Mouse (Mus musculus) c-Kit-negative CD71-positive TER-119-positive erythroid progenitor cells, embryonic 14.5 days (primary cell): ENCODE measurements around the gene Rasal1.

Experiments
- DNase-seq: peaks from one replicate; pipeline ENCODE4 v3.0.0-alpha.2; 2013; ENCODE audit warnings: low read depth, low spot score

Gene Rasal1

DNA sequence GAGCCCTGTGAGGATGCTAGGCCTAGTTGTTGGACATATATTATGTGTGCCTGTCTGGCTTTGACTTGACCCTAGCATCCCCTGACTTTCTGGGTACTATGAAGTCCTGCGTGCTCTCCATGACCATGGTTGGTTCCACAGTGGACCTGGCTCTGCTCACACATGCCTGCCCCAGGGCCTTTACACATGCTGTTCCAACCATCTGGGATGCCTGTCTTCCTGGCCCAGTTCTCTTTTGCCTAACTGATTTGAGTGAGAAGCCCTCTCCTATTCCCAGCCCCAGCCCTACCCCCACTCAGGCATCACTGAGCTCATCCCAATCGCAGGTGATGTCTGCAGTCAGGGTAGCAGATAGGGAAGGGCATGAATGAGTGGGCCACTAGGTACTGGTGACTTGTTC is 5.3 kb downstream of the Rasal1 start:
- no peak for DNase-seq

DNA sequence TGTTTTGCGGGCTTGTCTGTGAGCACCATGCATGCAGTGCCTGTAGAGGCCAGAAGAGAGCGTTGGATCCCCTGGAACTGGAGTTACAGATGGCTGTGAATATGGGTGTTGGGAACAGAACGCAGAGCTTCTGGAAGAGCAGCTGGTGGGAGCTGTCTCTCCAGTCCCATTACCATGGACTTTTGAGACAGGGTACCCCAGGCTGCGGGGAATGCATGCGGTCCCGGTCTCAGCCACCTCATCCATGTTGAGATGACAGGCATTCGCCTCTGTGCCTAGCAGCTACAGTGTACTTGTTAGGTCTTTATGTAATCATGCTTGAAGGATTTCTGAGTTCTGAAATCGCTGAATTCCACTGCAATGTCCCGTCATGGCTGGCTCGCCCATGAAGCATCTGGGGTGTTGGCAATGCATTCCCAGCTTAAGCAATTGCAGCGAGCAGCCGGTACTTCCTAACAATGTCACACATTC is 7.7 kb downstream of the Rasal1 start:
- DNase-seq = no peak

DNA sequence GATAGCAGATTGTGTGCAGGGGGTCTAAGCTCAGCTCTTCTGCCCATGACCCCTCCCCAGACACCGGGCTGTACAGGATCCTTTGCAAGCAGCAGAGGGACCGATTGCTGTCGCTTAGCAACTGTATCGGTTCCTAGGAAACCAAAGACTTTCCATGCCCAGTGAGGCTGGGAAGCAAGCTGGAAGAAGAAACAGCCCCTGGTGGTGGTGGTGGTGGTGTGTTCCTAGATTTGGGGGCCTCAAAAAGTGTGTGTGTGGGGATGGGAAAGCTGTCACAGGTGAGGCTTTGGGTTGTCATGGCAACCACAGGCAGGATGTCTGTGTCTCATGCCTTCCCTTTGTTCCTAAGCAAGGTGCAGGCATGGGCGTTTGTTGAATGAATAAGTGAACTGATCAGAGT is 12.2 kb downstream of the Rasal1 start:
- no peak for DNase-seq

DNA sequence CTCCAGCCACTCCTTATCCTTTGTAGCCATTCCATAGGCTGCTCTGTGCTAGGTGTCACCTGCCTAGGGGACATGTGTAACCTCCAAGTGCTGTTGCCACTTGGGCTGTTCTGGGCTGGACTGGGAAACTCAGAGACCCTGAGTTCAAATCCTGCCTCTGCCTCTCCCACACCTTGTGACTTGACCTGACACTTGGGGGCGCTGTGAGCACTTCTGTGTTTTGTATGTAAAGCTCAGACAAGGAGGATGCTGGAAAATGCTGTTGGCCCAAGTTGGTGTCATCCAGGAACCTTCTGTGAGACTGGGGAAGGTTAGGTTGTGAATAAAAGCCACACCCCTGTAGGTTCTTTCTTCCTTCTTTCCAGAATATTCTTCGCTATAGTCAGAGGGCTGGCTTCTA is 16.3 kb downstream of the Rasal1 start:
- no peak for DNase-seq

DNA sequence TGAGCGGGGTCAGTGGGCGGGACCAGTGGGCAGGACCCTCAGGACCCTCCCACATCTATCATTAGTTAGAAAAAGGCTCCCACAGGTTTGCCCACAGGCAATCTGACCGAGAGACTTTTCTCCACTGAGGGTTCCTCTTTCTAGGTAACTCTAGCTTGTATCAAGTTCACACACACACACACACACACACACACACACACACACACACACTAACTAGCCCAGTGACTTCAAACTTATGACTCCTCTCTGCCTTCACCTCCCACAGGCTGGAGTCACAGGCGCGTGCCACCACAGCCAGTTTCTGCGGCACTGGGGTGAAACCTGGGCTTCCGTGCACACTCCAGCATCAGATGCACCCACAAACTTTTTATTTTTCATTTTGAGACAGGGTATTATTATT is 20.1 kb downstream of the Rasal1 start:
- no peak for DNase-seq

DNA sequence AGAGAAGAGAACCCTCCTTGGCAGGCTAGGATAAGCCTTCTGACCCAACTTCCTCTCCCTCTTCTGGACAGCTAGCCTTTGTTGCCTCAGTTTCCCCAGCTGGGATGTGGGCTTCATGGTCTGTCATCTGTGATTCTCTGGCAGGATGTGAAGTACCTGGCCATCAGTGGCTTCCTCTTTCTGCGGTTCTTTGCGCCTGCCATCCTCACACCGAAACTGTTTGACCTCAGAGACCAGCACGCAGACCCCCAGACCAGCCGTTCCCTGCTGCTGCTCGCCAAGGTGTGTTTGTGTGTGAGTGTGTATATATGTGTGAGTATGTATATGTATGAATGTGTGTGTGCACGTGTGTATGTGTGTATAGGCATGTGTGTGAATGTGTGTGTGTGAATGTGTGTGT is 21.5 kb downstream of the Rasal1 start:
- no peak for DNase-seq

DNA sequence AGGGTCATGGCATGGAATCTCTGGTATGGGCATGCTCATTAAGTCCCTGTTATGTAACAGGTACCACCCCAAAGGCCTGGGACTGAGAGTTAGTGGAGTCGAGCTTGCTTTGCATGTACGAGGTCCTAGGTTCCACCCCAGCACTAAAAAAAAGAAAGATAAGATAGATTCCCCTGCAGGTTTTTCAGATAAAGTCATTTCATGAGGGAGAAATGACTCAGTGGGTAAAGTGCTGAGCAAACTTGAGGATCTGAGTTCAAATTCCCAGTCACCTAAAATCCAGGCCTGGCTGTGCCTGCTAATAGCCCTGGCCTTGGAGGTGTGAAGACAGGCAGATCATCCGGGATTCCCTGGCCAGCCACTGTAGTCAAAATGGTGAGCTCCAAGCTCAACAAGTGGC is 23.3 kb downstream of the Rasal1 start:
- no peak for DNase-seq

DNA sequence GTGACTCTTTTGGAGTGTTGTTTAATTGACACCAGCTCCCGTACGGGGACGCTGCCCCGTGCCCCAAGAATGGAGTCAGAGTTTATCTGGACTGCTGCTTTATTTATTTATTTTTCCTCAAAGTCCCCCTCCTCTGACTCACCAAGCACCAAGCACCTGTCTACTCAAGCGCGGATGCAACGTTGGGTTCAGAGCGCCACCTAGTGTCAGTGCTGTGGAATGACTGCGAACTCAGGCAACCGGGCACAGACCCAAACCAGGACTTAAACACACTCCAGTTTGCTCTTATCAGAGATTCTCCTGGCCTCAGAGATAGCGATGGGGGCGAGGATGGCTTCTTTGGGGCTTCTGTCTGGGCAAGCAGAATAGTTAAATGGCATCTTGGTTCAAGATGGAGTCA is 25.0 kb downstream of the Rasal1 start:
- DNase-seq = peak; percentile 22

DNA sequence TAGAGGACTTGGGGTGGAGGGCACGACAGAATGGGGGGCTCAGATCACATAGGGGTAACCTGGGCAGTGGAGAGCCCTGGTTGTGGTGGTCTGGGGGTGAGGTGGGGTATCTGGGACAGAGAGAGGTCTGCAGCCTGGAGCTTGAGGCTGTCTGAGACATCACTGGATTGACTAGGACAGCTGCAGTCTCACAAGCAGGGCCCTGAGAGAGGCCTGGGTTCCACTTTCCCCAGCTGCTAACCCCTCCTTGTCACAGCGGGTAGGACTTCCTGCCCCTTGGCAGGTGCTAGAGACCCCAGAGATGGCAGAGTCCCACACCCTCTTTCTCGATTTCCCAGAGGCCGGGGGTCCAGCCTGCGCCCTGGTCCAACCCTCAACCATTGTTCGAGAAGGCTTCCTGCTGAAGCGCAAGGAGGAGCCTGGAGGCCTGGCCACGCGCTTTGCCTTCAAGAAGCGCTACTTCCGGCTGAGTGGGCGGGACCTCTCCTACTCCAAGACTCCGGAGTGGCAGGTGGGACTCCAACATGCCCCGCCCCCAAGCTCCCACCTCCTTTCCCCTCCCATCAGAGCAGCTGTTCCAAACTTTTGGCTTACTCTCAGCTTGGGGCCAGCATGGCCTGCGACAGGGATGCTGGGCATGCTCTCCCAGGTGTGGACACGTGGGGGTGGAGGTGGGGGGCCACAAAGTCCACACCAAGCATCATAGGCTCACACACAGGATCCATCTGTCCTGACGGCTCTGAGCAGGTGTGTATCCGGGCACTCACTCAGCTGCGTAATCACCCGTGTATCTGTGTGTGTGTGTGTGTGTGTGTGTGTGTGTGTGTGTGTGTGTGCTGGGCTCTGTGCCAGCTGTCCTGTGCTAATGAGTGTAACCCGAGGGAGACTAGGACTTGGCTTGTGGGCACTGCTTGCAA is 25.9 kb downstream of the Rasal1 start:
- no peak for DNase-seq

DNA sequence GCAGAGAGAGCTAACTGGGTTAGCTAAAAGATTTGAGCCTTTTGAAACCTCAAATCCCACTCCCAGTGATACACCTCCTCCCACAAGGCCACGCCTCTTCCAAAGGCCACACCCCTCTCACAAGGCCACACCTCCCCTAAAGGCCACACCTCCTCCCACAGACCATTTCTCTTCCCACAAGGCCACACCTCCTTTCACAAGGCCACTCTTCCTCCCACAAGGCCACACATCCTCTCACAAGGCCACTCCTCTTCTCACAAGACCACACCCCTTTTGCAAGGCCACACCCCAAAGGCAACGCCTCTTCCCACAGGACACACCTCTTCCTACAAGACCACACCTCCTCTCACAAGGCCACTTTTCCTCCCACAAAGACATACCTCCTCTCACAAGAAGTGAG is 28.9 kb downstream of the Rasal1 start:
- DNase-seq = peak; percentile 13

DNA sequence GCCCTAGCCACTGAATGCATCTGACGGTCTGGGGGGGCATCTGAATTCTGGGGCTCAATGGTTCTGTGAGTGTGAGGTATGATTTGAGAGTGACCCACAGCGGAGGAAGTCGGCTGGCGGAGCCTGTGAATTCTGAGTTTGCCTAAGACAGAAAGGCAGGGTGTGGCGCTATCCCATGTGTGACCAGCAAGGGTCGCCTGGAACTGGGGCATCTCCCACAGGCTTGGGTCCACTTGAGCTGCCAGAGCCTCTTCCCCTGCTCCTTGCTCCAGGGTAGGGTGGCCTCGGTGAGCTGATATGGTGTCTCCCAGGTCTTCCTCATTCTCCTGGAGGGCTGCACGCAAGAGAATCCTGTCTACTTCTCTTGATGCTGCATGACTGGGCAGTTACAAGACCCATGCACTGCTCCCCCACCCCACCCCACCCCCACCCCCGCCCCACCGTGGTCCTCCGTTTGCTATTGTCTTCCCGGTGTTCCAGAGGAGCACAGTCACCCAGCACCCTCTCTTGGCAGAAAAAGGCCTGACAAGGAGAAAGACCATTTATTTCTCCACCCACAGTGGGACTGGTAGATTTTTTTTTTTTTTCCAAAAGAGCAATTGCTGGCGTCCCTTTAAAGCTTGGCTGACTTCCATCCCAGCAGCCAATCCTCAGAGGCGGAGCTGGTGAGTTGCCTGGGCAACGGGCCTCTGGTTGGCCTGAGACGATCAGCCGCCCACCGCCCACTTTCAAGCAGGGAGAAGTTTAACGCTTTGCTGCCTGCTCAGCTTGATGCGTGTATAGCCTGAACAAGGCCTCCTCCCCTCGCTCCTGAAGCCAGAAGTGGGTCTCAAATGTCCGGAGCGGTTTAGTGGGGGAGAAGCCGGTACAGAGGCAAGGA is 31.3 kb downstream of the Rasal1 start:
- no peak for DNase-seq

DNA sequence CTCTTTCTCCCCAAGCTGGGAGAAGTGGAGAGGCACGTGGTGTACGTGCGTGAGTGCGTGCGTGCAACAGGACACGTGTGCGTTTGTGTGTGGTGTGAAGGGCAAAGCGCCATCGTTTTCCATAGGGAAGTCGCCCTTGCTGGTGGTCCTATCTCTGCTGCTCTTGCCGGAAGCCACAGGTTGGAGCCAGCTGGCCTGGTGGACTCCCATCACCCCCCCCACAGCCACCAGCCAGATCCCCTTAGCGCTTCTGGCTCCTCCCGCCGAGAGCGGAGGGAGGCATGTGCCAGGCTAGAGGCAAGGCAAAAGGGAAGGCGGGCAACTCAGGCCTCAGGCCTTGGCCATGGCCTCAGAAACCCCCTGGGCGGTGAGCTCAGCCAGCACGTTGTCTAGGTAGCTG is 32.3 kb downstream of the Rasal1 start:
- DNase-seq = no peak

DNA sequence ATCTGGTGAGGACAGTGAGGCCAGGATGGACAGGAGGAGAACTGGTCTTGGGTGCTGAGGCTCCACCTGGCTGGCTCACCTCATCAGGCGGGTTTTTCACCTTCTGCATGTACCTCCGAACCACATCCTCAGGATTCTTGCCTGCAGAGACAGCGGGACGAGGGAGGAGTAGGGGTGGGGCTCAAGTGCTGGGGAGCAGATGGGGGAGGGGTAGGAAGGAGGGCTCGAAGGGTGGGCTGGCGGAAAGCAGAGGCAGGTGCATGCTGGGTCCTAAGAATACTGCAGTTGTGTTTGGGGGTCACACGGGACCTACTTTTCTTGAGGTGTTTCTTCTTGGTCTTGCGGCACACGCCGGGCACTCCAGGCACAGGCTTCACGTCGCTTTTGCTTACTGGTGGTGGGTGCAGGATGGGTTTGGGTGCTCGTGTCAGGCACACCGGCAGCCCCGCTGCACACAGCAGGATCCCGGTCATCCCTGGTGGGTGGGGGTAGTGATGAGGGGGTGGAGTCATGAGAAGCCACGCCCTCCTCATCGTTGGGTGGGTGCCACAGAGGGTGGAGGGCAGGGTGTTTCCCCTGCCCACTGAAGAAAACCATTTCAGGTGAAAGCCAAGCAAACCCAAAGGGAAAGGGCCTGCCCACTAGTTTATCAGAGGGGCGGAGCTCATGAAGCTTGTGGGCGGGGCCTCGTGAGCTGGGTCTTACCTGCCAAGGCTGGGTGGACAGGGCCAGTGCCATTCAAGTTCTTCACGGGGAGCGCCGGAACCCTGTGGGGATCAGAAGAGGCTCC is 34.6 kb downstream of the Rasal1 start:
- DNase-seq = no peak

DNA sequence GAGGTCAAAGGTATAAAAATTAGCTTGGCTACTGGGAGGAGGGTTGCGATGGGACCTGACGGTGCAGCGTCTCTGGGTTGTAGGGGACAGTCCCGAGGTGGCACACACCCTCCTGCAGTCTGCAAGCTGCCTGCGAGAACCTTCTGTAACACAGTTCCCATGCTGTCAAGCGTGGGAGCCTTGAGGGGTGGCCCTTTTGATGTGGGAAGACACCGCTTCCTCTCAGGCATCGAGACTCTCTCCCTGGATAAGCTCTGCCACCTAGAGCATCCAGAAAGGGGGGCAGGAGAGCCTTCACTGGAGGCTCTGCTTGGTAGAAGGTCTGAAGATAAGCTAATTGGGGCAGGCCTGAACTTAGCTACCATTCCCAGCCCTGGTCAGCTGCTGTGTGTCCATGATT is 37.1 kb downstream of the Rasal1 start:
- DNase-seq = no peak

DNA sequence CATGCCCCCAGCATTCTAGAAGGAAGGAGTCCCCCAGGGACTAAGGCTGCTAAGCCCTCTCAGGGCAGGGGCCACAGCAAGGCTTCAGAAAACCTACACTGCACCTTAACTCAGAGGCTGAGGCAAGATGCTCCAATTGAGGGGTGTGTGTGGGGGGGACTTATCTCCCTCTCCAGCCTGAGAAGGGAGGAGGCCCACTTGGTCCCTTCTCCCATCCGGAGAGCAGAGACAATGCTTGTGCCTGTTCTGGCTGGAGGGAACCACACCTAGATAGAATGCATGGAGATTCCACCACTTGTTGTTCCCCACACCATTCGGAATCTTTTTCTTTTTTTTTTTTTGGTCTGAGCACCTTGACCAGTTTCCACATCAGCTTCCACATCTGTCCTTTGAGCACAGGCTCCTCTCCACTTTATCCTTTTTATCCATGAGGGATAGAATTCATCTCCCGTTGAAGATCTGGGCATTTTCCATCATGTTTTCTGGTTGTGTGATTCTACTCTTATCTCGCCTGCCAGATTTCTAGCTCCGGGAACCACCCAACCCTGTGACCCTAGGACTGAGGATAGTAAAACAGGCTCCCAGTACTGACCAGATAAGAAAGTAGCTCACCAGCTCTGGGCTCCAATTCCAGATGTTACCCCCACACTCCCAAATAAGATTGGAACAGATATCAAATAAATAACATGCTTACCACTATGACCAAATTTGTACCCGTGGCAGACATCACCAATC is 38.3 kb downstream of the Rasal1 start:
- no peak for DNase-seq

DNA sequence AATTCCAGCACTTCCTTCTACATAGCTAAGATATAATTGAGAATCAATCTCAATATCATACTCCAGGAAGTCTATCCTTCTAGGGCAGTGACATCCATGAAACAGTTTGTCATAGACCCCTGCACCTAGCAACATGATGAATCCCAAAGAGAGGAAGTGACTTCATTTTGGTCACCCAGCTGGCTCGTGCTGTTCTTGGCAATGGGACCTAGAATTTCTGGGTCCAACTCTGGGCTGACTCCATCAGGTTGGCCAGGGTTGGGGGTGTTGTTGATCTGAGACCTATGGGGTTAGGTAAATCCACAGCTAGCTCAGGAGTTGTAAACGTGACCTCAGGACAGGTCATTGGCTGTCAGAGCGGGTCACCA is 38.9 kb downstream of the Rasal1 start:
- DNase-seq = no peak

DNA sequence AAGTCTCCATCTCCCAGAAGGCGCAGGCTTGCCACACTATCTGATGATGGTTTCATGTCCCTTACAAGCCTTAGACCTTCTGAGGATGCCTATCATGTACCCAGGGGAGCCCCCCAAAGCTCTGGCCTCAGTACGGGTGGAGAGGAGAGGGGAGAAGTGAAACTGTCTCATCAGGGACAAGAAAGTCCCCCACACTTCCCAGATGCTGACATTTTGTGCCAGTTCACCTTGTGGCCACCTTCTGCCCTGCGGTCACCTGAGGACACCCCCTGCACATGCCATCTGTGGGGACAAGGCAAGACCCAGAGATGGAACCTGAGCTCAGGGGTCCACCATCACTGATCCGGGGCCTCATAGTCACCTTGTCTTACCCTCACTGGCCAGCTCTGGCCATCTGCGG is 39.3 kb downstream of the Rasal1 start:
- no peak for DNase-seq

DNA sequence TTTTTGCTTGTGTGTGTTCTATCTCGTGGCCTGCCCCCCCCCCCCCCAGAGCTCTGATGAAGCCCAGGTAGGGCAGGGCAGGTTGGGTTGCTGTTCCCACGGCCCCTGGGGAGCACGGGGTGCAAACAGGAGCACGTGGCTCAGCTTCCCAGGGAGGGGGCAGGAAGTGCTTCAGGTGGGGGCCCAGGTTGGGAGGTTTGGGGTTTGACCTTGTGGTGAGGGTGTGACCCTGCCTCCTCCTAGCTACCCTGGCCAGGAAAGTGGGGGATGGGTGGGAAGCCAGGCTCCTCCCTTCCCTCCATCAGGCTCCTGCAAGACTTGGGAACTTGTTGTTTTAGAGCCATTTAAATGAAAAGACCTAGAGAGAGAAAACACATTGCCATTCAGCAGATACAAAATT is 39.8 kb downstream of the Rasal1 start:
- no peak for DNase-seq

DNA sequence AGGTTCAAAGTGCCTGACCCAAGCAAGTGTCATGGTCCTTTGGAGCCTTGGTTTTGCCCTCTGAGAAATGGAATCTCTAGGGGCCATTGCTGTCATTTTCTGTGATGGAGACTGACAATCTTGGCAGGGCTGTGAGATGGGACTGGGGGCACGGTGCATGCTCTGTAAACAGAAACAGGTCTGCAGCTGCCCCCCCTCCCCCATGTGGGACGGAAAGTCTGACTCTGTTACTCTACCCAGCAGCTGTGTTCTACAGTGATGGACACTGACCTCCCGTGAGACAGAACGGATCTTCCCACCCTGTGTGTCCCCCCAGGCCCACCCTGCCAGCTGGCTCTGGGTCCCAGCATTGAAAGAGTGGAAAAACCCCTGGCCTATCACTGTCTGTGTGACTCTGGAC is 41.8 kb downstream of the Rasal1 start:
- no peak for DNase-seq

DNA sequence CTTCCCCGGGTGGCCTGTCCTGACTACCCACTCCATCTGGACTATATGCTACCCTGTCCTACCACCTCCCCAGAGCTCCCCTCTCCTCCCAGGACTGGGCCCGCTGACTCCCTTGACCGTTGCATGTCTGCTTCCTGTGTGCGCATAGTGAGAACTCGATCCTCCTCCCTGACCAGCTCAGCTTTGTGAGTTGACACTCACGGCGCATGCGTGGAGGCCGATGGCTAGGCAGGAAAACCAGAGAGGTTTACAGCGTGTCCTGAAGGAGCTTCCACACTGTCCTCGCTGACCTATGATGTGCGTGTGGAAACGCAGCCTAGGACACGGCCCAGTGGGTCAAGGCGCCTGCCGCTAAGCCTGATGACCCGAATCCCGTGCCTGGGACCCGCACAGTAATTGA is 43.4 kb downstream of the Rasal1 start:
- DNase-seq = no peak
